Mouse (Mus musculus) adrenal gland, postnatal 4 days (tissue): ENCODE results near the gene Ccdc136. TPM values are rescaled to one million over a fixed set of nuclear protein-coding genes. Genes with fewer than 3 reads are reported as not detected.
"Not testable (repeated sequence)": the region's sequence is repeated elsewhere in the genome, so short reads cannot be mapped to it uniquely, and the experiment has no call there.

ENCODE experiments used
- DNase-seq, 2 experiments: peaks; one replicate each; pipeline ENCODE4 v3.0.0; 2021 to 2022; ENCODE audit warnings: low spot score in 2 of 2, mixed read lengths in 2 of 2
- long read RNA-seq, 2 experiments: library from polyadenylated mRNA; stranded (forward); transcript quantifications; one replicate each; pipeline ENCODE4 v2.0.0; 2021
- total RNA-seq, 2 experiments: library from RNA; stranded (reverse); gene quantifications; 2 replicates each; pipeline ENCODE4 v1.2.3; 2021

Gene Ccdc136
- 10 to 100 TPM; 10.0 to 12.6 TPM for total RNA-seq
- long read RNA-seq, experiment 1, partial matches to known transcripts: 0 of 6 reads
- long read RNA-seq, experiment 1, other reads (novel, unspliced or antisense): 4 of 6 reads
- long read RNA-seq, experiment 2, transcript Ccdc136-202 (16 exons, 3,279 nt): major isoform, 10 of 36 reads
- long read RNA-seq, experiment 2, partial matches to known transcripts: 1 of 36 reads
- long read RNA-seq, experiment 2, other reads (novel, unspliced or antisense): 23 of 36 reads

GRCm38 (mm10) chr6:29395910-29396713, at the start of gene Ccdc136:
Gene Ccdc136, plus strand, starts transcription at chr6:29396309.
- peak in 1 of 2 experiments; percentile 42 for DNase-seq

- DNase-seq: not testable (repeated sequence)
Observed at GRCm38 (mm10) chr6:29346512-29346911, 49.6 kb upstream of the Ccdc136 start.

- DNase-seq: no peak
Observed at GRCm38 (mm10) chr6:29347189-29347588, 48.9 kb upstream of the Ccdc136 start.

GRCm38 (mm10) chr6:29347665-29348370, 48.3 kb upstream of the Ccdc136 start, which contains the start of gene Calu:
Gene Calu, plus strand, starts transcription at chr6:29348069.
- peak; percentile 97 to 99 for DNase-seq

- no peak for DNase-seq
Observed at GRCm38 (mm10) chr6:29348371-29348724, 47.8 kb upstream of the Ccdc136 start.

- DNase-seq: no peak
Observed at GRCm38 (mm10) chr6:29351613-29352012, 44.5 kb upstream of the Ccdc136 start.

DNA sequence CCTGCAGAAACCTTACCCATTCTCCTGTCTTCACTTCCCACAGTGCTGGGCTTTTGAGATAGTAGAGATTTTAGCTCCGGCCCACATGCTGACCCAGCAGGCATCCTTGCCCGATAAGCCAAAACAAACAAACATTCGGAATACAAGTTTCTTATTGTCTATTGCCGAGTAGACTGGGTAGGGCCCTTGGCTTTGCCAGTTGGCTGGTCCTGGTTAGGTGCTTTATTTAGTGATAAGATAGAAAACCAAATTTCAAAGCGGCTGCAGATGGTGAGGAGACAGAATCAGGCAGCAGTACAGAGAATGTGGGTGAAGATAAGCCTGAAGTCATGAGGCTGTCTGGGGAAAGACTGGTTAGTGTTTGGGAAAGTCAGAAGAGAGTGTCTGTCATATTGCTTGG, 43.3 kb upstream of the Ccdc136 start:
- no peak for DNase-seq

DNA sequence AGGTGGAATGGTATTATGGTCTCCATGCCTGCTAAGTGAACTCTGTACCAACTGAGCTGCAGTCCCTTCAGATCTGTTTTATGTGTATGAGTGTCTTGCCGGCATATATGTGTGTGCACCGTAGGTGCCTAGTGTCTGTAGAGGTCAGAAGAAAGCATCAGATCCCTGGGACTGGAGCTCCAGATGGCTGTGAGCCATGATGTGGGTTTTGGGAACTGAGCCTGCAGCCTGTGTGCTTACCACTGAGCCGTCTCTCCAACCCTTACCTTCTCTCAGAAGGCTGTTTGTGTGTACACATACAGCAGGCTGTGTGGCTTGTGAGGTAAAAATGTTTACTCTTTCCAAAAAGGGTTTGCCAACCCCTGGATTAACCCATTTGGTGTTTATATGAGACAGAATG, 36.7 kb upstream of the Ccdc136 start:
- DNase-seq: no peak

GRCm38 (mm10) chr6:29360211-29360610, 35.9 kb upstream of the Ccdc136 start:
- no peak for DNase-seq

GRCm38 (mm10) chr6:29362246-29363128, 33.6 kb upstream of the Ccdc136 start:
- no peak for DNase-seq

DNA sequence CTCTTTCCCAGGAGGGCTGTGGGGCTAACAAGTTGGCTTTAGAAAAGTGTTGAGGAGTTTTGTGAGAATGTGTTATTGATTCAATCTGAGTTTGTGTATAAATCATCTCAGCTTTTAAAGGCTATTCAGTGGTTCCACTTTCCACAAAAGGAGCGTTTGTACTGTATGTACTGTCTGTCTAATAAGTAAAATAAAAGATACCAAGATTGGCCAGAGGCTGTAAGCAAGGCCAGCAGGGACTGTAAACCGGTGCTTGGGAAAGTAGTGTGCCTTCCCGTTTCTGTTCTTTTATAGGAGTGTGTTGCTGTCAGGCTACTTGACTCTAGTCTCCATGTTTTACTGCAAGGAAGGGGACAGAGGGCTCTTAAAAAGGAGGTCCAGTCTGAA, 33.0 kb upstream of the Ccdc136 start:
- DNase-seq: no peak

GRCm38 (mm10) chr6:29365277-29365676, 30.8 kb upstream of the Ccdc136 start:
- no peak for DNase-seq

GRCm38 (mm10) chr6:29377386-29377785, 18.7 kb upstream of the Ccdc136 start:
- DNase-seq: no peak

- no peak for DNase-seq
Observed at GRCm38 (mm10) chr6:29378678-29379077, 17.4 kb upstream of the Ccdc136 start.

GRCm38 (mm10) chr6:29379954-29380353, 16.2 kb upstream of the Ccdc136 start:
- no peak for DNase-seq

DNA sequence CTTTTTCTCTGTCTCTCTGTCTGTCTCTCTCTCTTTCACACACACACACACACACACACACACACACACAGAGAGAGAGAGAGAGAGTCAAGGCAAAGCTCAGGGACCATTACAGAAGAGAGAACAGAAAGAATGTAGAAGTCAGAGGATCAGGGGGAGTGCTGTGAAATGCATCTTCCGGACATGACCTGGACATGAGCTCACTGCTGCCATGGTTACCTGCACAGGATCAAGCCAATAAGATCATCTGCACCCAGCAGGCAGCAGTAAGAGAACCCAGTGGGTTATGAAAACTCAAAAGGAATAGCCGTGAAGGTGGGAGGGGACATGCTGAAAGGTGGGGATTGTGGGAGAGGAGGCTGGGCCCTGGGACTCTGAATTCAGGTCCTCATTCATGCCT, 13.7 kb upstream of the Ccdc136 start:
- DNase-seq: no peak

GRCm38 (mm10) chr6:29388052-29388518, 8.0 kb upstream of the Ccdc136 start, which contains the start of gene Opn1sw:
Gene Opn1sw, minus strand, starts transcription at chr6:29388468.
- no peak for DNase-seq

GRCm38 (mm10) chr6:29388606-29389080, 7.5 kb upstream of the Ccdc136 start:
- peak in 1 of 2 experiments; percentile 48 for DNase-seq

DNA sequence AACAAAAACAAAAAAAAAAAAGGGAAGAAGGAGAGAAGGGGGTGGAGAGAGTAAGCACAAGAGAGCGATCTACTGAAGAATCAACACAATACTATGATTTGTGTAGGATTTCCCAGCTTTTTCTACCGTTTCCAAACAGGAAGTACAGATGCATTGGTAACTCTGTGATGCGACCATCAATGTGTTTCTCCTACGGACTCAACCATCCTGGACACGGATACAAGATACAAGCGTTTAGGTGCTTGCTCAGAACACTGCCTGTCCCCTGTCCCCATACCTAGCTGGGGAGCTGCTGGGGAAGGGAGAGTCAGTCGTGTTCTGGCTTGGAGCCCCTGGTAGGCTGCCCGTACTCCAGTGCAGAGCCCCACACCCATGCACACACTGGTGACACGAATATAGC, 6.7 kb upstream of the Ccdc136 start:
- DNase-seq: no peak

DNA sequence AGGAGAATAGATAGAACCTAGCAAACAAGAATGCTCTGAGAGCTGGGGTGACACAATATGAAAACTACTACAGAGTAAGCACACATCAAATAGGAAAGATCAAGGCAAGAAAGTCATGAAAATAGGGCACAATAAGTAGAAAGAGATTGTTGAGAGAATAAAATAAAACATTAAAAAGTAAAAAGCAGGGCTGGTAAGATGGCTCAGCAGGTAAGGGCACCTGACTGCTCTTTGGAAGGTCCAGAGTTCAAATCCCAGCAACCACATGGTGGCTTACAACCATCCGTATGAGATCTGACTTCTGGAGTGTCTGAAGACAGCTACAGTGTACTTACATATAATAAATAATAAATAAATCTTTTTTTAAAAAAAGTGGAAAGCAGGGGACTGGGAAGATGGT, 5.6 kb upstream of the Ccdc136 start:
- DNase-seq: not testable (repeated sequence)

GRCm38 (mm10) chr6:29391241-29391640, 4.9 kb upstream of the Ccdc136 start:
- DNase-seq: not testable (repeated sequence)
